Mouse (Mus musculus): ENCODE data around the gene Mrpl32. TPM values are rescaled to one million over a fixed set of nuclear protein-coding genes. Genes with fewer than 3 reads are reported as not detected.

Gene Mrpl32
- total RNA-seq (2021) = 59.3 and 69.2 TPM in 2 replicates
- long read RNA-seq, transcript Mrpl32-202 (3 exons, 3,013 nt) = major isoform, 26 of 33 reads
- long read RNA-seq, partial matches to known transcripts = 3 of 33 reads
- long read RNA-seq, other reads (novel, unspliced or antisense) = 1 of 33 reads

- DNase-seq = peak; percentile 95
These were observed at the start of gene Mrpl32, which contains the start of gene Psma2 for GRCm38 (mm10) chr13:14612926-14613529. Mrpl32 (minus strand) TSS chr13:14613165. Psma2 (plus strand) TSS chr13:14613240.

- DNase-seq = no peak
These were observed 36.3 kb upstream of the Mrpl32 start for GRCm38 (mm10) chr13:14649301-14649700.

DNA sequence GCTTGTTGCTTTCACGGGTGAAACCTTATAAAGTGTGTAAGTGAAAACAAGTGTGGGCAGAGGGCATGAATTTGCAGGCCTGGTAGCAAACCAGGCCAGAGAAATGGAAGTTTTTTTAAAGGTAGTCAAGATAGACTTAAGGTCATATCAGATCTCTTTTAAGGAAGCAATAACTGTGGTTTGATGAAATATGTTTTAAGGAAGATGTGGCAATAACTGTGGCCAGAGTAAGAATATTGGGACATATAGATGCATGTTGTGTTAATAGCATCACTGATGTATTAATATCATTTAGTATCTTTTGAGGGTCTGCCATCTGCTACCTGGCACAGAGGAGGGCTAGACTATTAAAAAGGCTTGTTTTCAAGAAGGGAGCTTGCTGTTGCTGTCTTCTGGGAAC is 27.0 kb upstream of the Mrpl32 start:
- no peak for DNase-seq

- peak; percentile 96 for DNase-seq
These were observed 17.0 kb upstream of the Mrpl32 start, which contains the start of gene AW209491 for GRCm38 (mm10) chr13:14629726-14630641. AW209491 (plus strand) TSS chr13:14630154.

- peak; percentile 58 for DNase-seq
These were observed 5.8 kb upstream of the Mrpl32 start for GRCm38 (mm10) chr13:14618724-14619123.

DNA sequence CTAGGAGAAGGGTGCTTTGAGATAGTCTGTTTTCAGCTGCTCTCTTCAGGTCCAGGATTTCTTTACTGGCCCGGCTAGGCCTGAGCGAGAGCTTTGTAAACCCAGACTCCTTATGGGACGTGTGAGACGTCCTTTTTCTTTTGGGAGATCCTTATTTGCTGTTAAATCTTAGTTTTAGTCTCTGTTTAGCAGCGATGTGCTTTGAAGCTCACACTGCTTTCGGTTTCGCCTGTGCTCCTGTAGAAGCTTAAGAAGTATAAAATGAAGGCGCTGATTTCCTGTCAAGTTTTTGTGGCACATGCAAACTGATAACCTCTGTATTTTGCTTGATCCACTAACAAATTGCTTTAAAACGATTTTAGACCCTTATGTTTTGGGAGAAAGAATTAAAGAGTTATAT is 588 bp upstream of the Mrpl32 start:
- DNase-seq = no peak

- no peak for DNase-seq
These were observed 502 bp downstream of the Mrpl32 start for GRCm38 (mm10) chr13:14612463-14612862.

GRCm38 (mm10) chr13:14607616-14608015 is 5.3 kb downstream of the Mrpl32 start:
- DNase-seq = no peak

GRCm38 (mm10) chr13:14602744-14603143 is 10.2 kb downstream of the Mrpl32 start:
- DNase-seq = no peak

DNA sequence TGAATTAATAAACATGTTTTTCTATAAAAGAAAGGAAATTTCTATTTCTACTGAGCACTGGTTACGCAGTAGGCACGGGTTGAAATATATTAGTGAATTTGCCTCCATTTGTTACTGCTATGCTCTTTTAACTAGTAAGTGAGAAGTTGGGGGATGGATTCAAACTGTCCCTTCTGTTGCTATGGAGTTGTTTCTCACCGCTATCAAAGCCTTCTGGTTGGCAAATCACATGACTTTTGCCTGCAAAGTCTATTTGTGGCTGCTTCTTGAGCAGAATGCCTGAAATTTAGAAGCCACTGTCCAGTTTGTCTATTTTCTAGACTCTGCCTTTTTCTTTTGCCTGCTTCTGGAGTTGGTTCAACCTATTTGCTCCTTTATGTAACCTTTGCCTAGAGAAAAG is 32.6 kb downstream of the Mrpl32 start:
- no peak for DNase-seq

DNA sequence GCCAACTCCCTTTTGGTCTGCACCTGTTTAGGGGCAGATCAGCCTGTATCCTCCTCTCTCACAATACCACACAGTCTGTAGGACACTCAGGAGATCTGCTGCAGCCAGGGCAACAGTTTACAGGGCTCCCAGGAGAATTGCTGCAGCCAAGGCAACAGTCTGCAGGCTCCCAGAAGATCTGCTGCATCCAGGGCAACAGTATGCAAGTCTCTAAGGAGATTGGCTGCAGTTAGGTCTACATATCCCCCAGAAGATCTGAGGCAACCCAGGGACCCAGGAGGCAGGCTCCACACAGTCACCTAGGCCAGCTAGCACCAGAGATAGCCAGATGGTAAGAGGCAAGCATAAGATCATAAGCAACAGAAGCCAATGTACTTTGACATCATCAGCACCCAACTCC is 38.8 kb downstream of the Mrpl32 start:
- DNase-seq = no peak

- DNase-seq = no peak
These were observed 51.6 kb downstream of the Mrpl32 start for GRCm38 (mm10) chr13:14561336-14561735.

Other genes starting within 250 kb of the Mrpl32 start
- gene Hecw1, start 89.9 kb downstream of the Mrpl32 start, total RNA-seq (2021) = not detected in 2 replicates
- gene Psma2, start 75 bp upstream of the Mrpl32 start, total RNA-seq (2021) = 99.8 and 114 TPM in 2 replicates
- 17.6 and 18.9 TPM in 2 replicates for gene AW209491, start 17.0 kb upstream of the Mrpl32 start, total RNA-seq (2021)